Mouse (Mus musculus) forebrain, embryonic 10.5 days (tissue): ENCODE results near the gene Mllt3. TPM values are rescaled to one million over a fixed set of nuclear protein-coding genes. Genes with fewer than 3 reads are reported as not detected.

ENCODE experiments used
- DNase-seq: peaks from one replicate; pipeline ENCODE4 v3.0.0-alpha.2; 2017; ENCODE audit warnings: low spot score; ENCODE audit errors: extremely low spot score
- H3K27ac ChIP-seq: fragments of 300-500 bp; sonication (generic); 2 replicates; pipeline ENCODE4 v1.5.1; 2016; ENCODE audit warnings: mild to moderate bottlenecking
- H3K27me3 ChIP-seq: fragments of 300-500 bp; sonication (generic); 2 replicates; pipeline ENCODE4 v1.6.1; 2016; ENCODE audit warnings: mild to moderate bottlenecking; ENCODE audit not compliant: poor library complexity, severe bottlenecking
- H3K36me3 ChIP-seq: fragments of 300-500 bp; sonication (generic); replicated peaks from 2 replicates; pipeline ENCODE4 v1.6.1; 2016; ENCODE audit warnings: mild to moderate bottlenecking, moderate library complexity
- H3K4me1 ChIP-seq: fragments of 300-500 bp; sonication (generic); 2 replicates; pipeline ENCODE4 v1.6.1; 2016
- H3K4me3 ChIP-seq: fragments of 300-500 bp; sonication (generic); 2 replicates; pipeline ENCODE4 v1.5.1; 2016; ENCODE audit warnings: mild to moderate bottlenecking, moderate library complexity
- H3K9me3 ChIP-seq: fragments of 300-500 bp; sonication (generic); 2 replicates; pipeline ENCODE4 v1.6.1; 2016; ENCODE audit warnings: mild to moderate bottlenecking, moderate library complexity
- WGBS: fragments of 180-500 bp; shearing (Covaris S2); methylation state at CpG from one replicate; pipeline ENCODE4 v1.1.7; 2016; 5-methylcytosine and 5-hydroxymethylcytosine counted together
- polyA plus RNA-seq: library from polyadenylated mRNA; unstranded; fragments of >200 nt; fragmentation: Nextera tagmentation; extraction: Ambion mirVana; gene quantifications from 2 replicates; pipeline ENCODE4 v1.2.1, GENCODE M21; 2016

Gene Mllt3
- polyA plus RNA-seq, 1 experiment from 2014 or later: 55.6 TPM

GRCm38 (mm10) chr4:87765729-87766128 lies 267.4 kb downstream of the Mllt3 start:
- Histone ChIP-seq H3K9me3 (no peaks in the 10 kb centered on the region), H3K4me1 (peaks cover 19% of the 10 kb centered on the region), H3K27ac (no peak overlapping the region), H3K27me3 (peaks cover 16% of the 10 kb centered on the region), H3K36me3 (no peaks in the 10 kb centered on the region), H3K4me3 (no peak overlapping the region)
- DNase-seq: no peak
- WGBS: 62% methylated on average over 3 of the region's 3 CpGs

- H3K4me1 ChIP-seq: no peaks in the 10 kb centered on the region
- 84% methylated on average over 2 of the region's 2 CpGs for WGBS
- no peak overlapping the region for H3K27ac ChIP-seq
- DNase-seq: no peak
- peaks cover 6% of the 10 kb centered on the region for H3K27me3 ChIP-seq
- H3K9me3 ChIP-seq: no peaks in the 10 kb centered on the region
- no peaks in the 10 kb centered on the region for H3K36me3 ChIP-seq
- H3K4me3 ChIP-seq: no peak overlapping the region
Observed at GRCm38 (mm10) chr4:87761075-87761474, 272.1 kb downstream of the Mllt3 start.

DNA sequence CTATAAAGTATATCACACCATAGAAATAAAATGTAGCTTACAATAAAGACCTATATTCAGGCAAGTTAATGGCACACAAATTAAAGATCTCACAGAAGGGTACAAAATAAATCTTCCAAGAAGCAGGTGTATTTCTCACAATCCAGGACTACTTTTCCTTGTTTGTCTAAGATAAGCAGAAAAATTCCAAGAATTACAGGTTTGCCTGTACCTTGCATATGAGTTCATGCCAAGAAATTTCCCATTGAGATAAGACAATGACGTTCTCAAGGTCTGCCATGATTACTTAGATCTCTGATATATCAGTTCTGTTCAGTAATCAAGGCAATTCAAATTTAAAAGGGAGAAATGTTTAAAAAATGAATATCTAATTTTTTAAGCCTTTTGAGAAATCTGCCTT lies 272.9 kb downstream of the Mllt3 start:
- Histone ChIP-seq H3K27me3 (no peaks in the 10 kb centered on the region; the same call in none of the 2 replicates), H3K4me1 (no peaks in the 10 kb centered on the region), H3K27ac (no peak overlapping the region), H3K9me3 (no peaks in the 10 kb centered on the region), H3K36me3 (no peaks in the 10 kb centered on the region), H3K4me3 (no peak overlapping the region)
- no peak for DNase-seq
- WGBS: 89% methylated on average over 1 of the region's 1 CpGs

GRCm38 (mm10) chr4:87759625-87760024 lies 273.5 kb downstream of the Mllt3 start:
- Histone ChIP-seq H3K36me3 (no peaks in the 10 kb centered on the region), H3K4me3 (no peak overlapping the region), H3K27me3 (no peaks in the 10 kb centered on the region; the same call in none of the 2 replicates), H3K27ac (no peak overlapping the region), H3K4me1 (no peaks in the 10 kb centered on the region), H3K9me3 (0 out of 2 replicates have a peak, but pooled peaks cover 6% of the 10 kb centered on the region)
- no peak for DNase-seq
- 83% methylated on average over 2 of the region's 2 CpGs for WGBS

- no peaks in the 10 kb centered on the region; the same call in none of the 2 replicates for H3K27me3 ChIP-seq
- 93% methylated on average over 6 of the region's 6 CpGs for WGBS
- no peaks in the 10 kb centered on the region for H3K36me3 ChIP-seq
- no peak overlapping the region for H3K4me3 ChIP-seq
- DNase-seq: no peak
- H3K9me3 ChIP-seq: 0 out of 2 replicates have a peak, but pooled peaks cover 6% of the 10 kb centered on the region
- no peaks in the 10 kb centered on the region for H3K4me1 ChIP-seq
- no peak overlapping the region for H3K27ac ChIP-seq
Observed at GRCm38 (mm10) chr4:87759110-87759509, 274.1 kb downstream of the Mllt3 start.

DNA sequence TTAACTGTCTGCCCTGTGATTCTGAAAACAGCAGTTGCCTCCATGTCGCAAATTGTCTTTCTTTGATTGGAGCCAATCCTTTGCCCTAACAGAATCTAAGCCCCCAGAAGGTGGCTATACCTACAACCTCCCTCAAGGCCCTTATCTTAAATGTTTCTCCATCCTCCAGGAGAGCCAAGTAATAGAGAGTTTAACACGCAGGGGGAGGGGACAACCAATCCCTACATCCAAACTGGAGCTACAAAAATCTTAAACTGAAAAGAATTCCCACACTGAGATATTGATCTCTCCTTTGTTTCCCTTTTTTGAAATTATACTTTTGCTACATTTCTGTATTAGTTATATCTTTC lies 281.7 kb downstream of the Mllt3 start:
- H3K4me1 ChIP-seq: peaks cover 12% of the 10 kb centered on the region
- DNase-seq: no peak
- WGBS: 90% methylated on average over 2 of the region's 2 CpGs
- no peaks in the 10 kb centered on the region; the same call in 1 of the 2 replicates for H3K27me3 ChIP-seq
- H3K36me3 ChIP-seq: no peaks in the 10 kb centered on the region
- H3K9me3 ChIP-seq: 0 out of 2 replicates have a peak, but pooled peaks cover 6% of the 10 kb centered on the region
- H3K27ac ChIP-seq: no peak overlapping the region
- no peak overlapping the region for H3K4me3 ChIP-seq

- Histone ChIP-seq H3K4me1 (peaks cover 12% of the 10 kb centered on the region), H3K36me3 (no peaks in the 10 kb centered on the region), H3K27ac (no peak overlapping the region), H3K9me3 (0 out of 2 replicates have a peak, but pooled peaks cover 6% of the 10 kb centered on the region), H3K27me3 (no peaks in the 10 kb centered on the region; the same call in 1 of the 2 replicates), H3K4me3 (no peak overlapping the region)
- WGBS: 93% methylated on average over 5 of the region's 5 CpGs
- no peak for DNase-seq
Observed at GRCm38 (mm10) chr4:87750856-87751514, 282.2 kb downstream of the Mllt3 start.

DNA sequence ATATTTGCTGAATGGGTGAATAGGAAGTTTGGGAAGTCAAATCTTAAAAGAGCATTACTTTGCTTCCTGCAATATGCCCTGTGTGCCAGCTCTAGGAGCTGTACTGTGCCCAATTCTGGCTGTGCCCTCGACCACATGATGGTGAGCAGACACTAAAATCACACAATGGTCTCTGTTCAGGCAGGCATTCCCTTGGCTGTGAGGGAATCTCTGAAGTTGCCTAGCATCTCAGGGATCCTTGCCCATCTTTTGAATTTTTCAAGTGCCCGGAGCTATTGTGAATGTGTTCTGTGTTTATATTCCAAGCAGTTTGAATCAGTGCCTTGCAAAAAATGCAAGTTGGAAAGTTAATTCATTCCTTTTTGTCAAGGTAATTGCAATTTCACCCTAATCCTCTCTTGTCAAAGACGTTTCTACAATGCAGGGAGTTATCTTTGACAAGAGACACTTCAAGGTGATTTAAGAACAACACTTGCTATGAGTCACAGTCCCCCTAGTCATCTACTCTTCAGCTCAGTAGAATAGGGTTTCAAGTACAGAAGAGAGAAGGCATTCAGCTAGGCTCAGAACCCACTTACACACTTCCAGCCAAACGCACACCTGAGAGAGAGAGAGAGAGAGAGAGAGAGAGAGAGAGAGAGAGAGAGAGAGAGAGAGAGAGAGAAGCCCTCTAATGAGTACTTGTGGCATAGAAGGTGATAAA lies 283.5 kb downstream of the Mllt3 start:
- Histone ChIP-seq H3K27me3 (no peaks in the 10 kb centered on the region; the same call in 1 of the 2 replicates), H3K4me1 (peaks cover 12% of the 10 kb centered on the region), H3K36me3 (no peaks in the 10 kb centered on the region), H3K4me3 (no peak overlapping the region), H3K9me3 (0 out of 2 replicates have a peak, but pooled peaks cover under 1% of the 10 kb centered on the region), H3K27ac (no peak overlapping the region)
- WGBS: 55% methylated on average over 4 of the region's 4 CpGs
- DNase-seq: no peak

DNA sequence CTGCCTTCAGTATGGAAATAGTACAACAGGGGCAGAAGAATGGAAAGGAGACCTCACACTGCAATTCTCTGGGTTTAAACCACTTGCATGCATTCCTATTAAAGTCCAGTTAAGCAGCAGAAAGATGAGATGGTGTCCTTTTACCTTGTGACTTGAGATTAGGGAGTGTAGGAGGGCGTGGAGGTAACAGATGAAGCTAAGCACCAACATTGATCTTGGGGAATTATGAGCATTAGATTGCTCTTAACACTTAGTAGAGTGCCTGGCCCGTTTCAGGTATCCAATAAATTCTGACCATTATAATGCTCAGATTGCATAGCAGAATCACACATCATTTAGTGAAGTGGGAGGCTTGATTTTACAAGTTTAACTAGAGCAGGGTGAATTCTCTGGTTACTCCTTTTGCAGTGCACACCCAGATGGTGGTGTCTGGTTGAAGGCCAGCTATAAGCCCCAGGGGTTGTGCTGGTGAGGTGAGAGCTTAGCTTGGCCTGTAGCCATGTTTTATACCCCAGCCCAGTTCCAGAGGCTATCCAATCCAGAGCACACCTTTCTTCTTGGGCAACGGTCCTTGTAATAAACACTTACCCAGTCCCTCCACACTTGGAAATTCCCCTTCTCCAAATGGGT lies 288.0 kb downstream of the Mllt3 start:
- H3K4me3 ChIP-seq: no peak overlapping the region
- H3K9me3 ChIP-seq: no peaks in the 10 kb centered on the region
- no peak for DNase-seq
- H3K36me3 ChIP-seq: no peaks in the 10 kb centered on the region
- no peak overlapping the region for H3K27ac ChIP-seq
- peaks cover 8% of the 10 kb centered on the region for H3K4me1 ChIP-seq
- H3K27me3 ChIP-seq: no peaks in the 10 kb centered on the region
- WGBS: 80% methylated on average over 3 of the region's 3 CpGs

DNA sequence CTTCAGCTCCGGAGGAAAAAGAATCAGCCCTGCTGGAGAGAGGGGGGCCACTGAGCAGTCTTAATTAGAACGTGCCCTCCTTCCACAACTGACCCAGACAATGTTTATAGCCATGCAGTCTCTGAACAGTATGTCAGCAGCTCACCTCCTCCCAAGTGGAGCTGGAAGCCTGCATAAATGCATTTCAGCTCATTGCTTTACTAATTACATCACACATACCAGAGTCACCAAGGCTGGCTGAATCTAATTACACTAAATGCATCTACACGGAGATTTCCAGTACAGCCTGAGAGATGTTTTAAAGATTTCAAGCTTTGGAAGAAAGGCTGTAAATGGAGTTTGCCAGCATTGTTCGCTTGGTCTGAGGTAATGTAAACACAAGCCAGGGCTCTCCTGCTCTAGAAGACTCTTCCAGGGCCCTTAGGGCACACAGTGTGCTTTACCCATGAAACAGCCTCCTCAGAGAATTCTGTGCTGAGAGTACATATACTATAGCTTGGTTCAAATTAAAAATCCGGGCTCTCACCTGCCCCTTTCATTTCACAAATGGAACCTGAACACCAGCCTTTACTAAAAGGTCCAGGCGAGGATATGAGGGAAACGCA lies 293.5 kb downstream of the Mllt3 start:
- H3K4me3 ChIP-seq: no peak overlapping the region
- peaks cover 13% of the 10 kb centered on the region for H3K4me1 ChIP-seq
- 0 out of 2 replicates have a peak overlapping the region, but pooled peaks have one; percentile 12 for H3K27ac ChIP-seq
- H3K27me3 ChIP-seq: 0 out of 2 replicates have a peak, but pooled peaks cover 10% of the 10 kb centered on the region
- WGBS: 61% methylated on average over 7 of the region's 7 CpGs
- H3K9me3 ChIP-seq: no peaks in the 10 kb centered on the region
- no peak for DNase-seq
- H3K36me3 ChIP-seq: no peaks in the 10 kb centered on the region

DNA sequence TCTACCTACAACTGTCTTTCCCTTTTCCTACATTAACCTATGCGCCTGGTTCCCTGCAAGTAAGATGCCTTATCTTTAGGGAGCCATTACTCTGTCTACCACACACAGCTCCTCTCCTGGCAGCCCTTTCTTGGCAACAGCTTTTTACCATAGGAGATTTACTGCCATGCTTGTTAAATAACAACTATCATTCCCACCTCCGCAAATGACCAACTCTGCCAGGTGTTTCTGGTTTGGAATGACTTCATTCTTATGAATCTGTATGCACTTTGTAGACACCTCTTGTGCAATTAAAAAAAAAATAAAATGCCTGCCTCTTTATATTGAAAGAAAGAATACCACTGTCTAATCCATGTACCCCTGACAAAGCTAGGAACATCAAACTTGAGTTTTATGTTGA lies 294.1 kb downstream of the Mllt3 start:
- no peaks in the 10 kb centered on the region for H3K36me3 ChIP-seq
- WGBS: 94% methylated on average over 2 of the region's 2 CpGs
- no peak overlapping the region for H3K4me3 ChIP-seq
- no peak for DNase-seq
- peaks cover 13% of the 10 kb centered on the region for H3K4me1 ChIP-seq
- no peak overlapping the region for H3K27ac ChIP-seq
- 0 out of 2 replicates have a peak, but pooled peaks cover 10% of the 10 kb centered on the region for H3K27me3 ChIP-seq
- H3K9me3 ChIP-seq: no peaks in the 10 kb centered on the region

- Histone ChIP-seq H3K9me3 (no peaks in the 10 kb centered on the region), H3K4me1 (peaks cover 19% of the 10 kb centered on the region), H3K36me3 (no peaks in the 10 kb centered on the region), H3K27ac (no peak overlapping the region), H3K27me3 (0 out of 2 replicates have a peak, but pooled peaks cover 10% of the 10 kb centered on the region), H3K4me3 (no peak overlapping the region)
- WGBS: 90% methylated on average over 6 of the region's 6 CpGs
- DNase-seq: no peak
Observed at GRCm38 (mm10) chr4:87737201-87737806, 295.9 kb downstream of the Mllt3 start.
